Mouse (Mus musculus) midbrain, embryonic 11.5 days (tissue): ENCODE measurements around the gene Ppfibp2. TPM values are rescaled to one million over a fixed set of nuclear protein-coding genes. Genes with fewer than 3 reads are reported as not detected.

Experiments used
- ATAC-seq: fragments of 200-750 bp; cut with Nextera tagmentation; 2 replicates; pipeline ENCODE4 v1.8.0; 2017; ENCODE audit warnings: moderate TSS enrichment, moderate library complexity; ENCODE audit not compliant: low FRiP score
- DNase-seq: peaks from one replicate; pipeline ENCODE4 v3.0.0; 2015; ENCODE audit warnings: low spot score; ENCODE audit errors: missing footprints
- H3K27ac ChIP-seq: fragments of 300-500 bp; sonication (generic); 2 replicates; pipeline ENCODE4 v1.5.1; 2014; ENCODE audit warnings: low read depth, low read length
- H3K27me3 ChIP-seq: fragments of 300-500 bp; sonication (generic); 2 replicates; pipeline ENCODE4 v1.6.1; 2014; ENCODE audit warnings: mild to moderate bottlenecking, low read length, moderate library complexity, mixed read lengths; ENCODE audit not compliant: control insufficient read depth, insufficient read depth
- H3K36me3 ChIP-seq: fragments of 300-500 bp; sonication (generic); 2 replicates; pipeline ENCODE4 v1.6.1; 2014; ENCODE audit warnings: mild to moderate bottlenecking, low read length, moderate library complexity, mixed read lengths; ENCODE audit not compliant: control insufficient read depth, insufficient read depth
- H3K4me1 ChIP-seq: fragments of 300-500 bp; sonication (generic); 2 replicates; pipeline ENCODE4 v1.6.1; 2014; ENCODE audit warnings: low read length; ENCODE audit not compliant: control insufficient read depth, insufficient read depth
- H3K4me2 ChIP-seq: fragments of 300-500 bp; sonication (generic); 2 replicates; pipeline ENCODE4 v1.6.1; 2014; ENCODE audit warnings: mild to moderate bottlenecking, moderate library complexity
- H3K4me3 ChIP-seq: fragments of 300-500 bp; sonication (generic); 2 replicates; pipeline ENCODE4 v1.5.1; 2014; ENCODE audit warnings: low read depth, low read length
- H3K9ac ChIP-seq: fragments of 300-500 bp; sonication (generic); 2 replicates; pipeline ENCODE4 v1.6.1; 2014; ENCODE audit warnings: low read length
- H3K9me3 ChIP-seq: fragments of 300-500 bp; sonication (generic); 2 replicates; pipeline ENCODE4 v1.6.1; 2016; ENCODE audit warnings: low read length; ENCODE audit not compliant: control insufficient read depth
- WGBS: fragments of 180-500 bp; shearing (Covaris S2); extraction: QIAGEN DNeasy Blood & Tissue Kit; methylation state at CpG from one replicate; pipeline ENCODE4 v1.1.7; 2014; 5-methylcytosine and 5-hydroxymethylcytosine counted together
- polyA plus RNA-seq: library from polyadenylated mRNA; unstranded; fragments of >200 nt; fragmentation: Nextera tagmentation; extraction: Ambion mirVana; gene quantifications from 2 replicates; pipeline ENCODE4 v1.2.1, GENCODE M21; 2014

The Ppfibp2 gene
- polyA plus RNA-seq, 1 experiment from 2014 or later = 2.9 TPM

- Histone ChIP-seq H3K27me3 (no peaks in the 10 kb centered on the region), H3K9me3 (no peaks in the 10 kb centered on the region), H3K4me2 (no peak overlapping the region), H3K27ac (no peak overlapping the region), H3K4me3 (no peak overlapping the region), H3K9ac (no peak overlapping the region), H3K36me3 (no peaks in the 10 kb centered on the region), H3K4me1 (no peaks in the 10 kb centered on the region)
- ATAC-seq = no peak
- 85% methylated on average over 4 of the region's 4 CpGs for WGBS
- no peak for DNase-seq
Observed at GRCm38 (mm10) chr7:107683162-107683561, 88.2 kb downstream of the Ppfibp2 start.

- Histone ChIP-seq H3K4me2 (no peak overlapping the region), H3K36me3 (no peaks in the 10 kb centered on the region), H3K4me1 (no peaks in the 10 kb centered on the region), H3K4me3 (no peak overlapping the region), H3K9ac (no peak overlapping the region), H3K9me3 (no peaks in the 10 kb centered on the region), H3K27ac (no peak overlapping the region), H3K27me3 (no peaks in the 10 kb centered on the region)
- DNase-seq (no peak), ATAC-seq (no peak)
- 89% methylated on average over 3 of the region's 3 CpGs for WGBS
Observed at GRCm38 (mm10) chr7:107683622-107684021, 88.6 kb downstream of the Ppfibp2 start.

GRCm38 (mm10) chr7:107685238-107685954 lies 90.4 kb downstream of the Ppfibp2 start:
- DNase-seq (no peak), ATAC-seq (no peak)
- Histone ChIP-seq H3K9ac (no peak overlapping the region), H3K9me3 (no peaks in the 10 kb centered on the region), H3K4me1 (no peaks in the 10 kb centered on the region), H3K36me3 (no peaks in the 10 kb centered on the region), H3K27ac (no peak overlapping the region), H3K4me3 (no peak overlapping the region), H3K4me2 (no peak overlapping the region), H3K27me3 (no peaks in the 10 kb centered on the region)
- WGBS = 84% methylated on average over 8 of the region's 8 CpGs

GRCm38 (mm10) chr7:107685955-107686285 lies 90.9 kb downstream of the Ppfibp2 start:
- H3K4me3 ChIP-seq = no peak overlapping the region
- H3K27ac ChIP-seq = no peak overlapping the region
- ATAC-seq = no peak
- no peak overlapping the region for H3K9ac ChIP-seq
- H3K9me3 ChIP-seq = no peaks in the 10 kb centered on the region
- H3K27me3 ChIP-seq = no peaks in the 10 kb centered on the region
- DNase-seq = no peak
- H3K4me2 ChIP-seq = no peak overlapping the region
- no peaks in the 10 kb centered on the region for H3K36me3 ChIP-seq
- WGBS = 92% methylated on average over 7 of the region's 7 CpGs
- no peaks in the 10 kb centered on the region for H3K4me1 ChIP-seq

GRCm38 (mm10) chr7:107687412-107687811 lies 92.4 kb downstream of the Ppfibp2 start:
- no peaks in the 10 kb centered on the region for H3K36me3 ChIP-seq
- H3K9ac ChIP-seq = no peak overlapping the region
- H3K27me3 ChIP-seq = no peaks in the 10 kb centered on the region
- ATAC-seq (no peak), DNase-seq (no peak)
- no peaks in the 10 kb centered on the region for H3K4me1 ChIP-seq
- H3K4me3 ChIP-seq = no peak overlapping the region
- no peaks in the 10 kb centered on the region for H3K9me3 ChIP-seq
- H3K4me2 ChIP-seq = no peak overlapping the region
- WGBS = 60% methylated on average over 3 of the region's 3 CpGs
- H3K27ac ChIP-seq = no peak overlapping the region

GRCm38 (mm10) chr7:107688040-107688439 lies 93.0 kb downstream of the Ppfibp2 start:
- Histone ChIP-seq H3K9ac (no peak overlapping the region), H3K4me1 (no peaks in the 10 kb centered on the region), H3K4me2 (no peak overlapping the region), H3K27me3 (no peaks in the 10 kb centered on the region), H3K36me3 (no peaks in the 10 kb centered on the region), H3K27ac (no peak overlapping the region), H3K9me3 (no peaks in the 10 kb centered on the region), H3K4me3 (no peak overlapping the region)
- DNase-seq = no peak
- WGBS = 92% methylated on average over 4 of the region's 4 CpGs
- ATAC-seq = no peak

- no peaks in the 10 kb centered on the region for H3K36me3 ChIP-seq
- no peaks in the 10 kb centered on the region for H3K4me1 ChIP-seq
- no peak overlapping the region for H3K9ac ChIP-seq
- 49% methylated on average over 17 of the region's 17 CpGs for WGBS
- no peak overlapping the region for H3K4me3 ChIP-seq
- no peaks in the 10 kb centered on the region for H3K9me3 ChIP-seq
- H3K27me3 ChIP-seq = no peaks in the 10 kb centered on the region
- DNase-seq (peak; percentile 84), ATAC-seq (no peak)
- H3K27ac ChIP-seq = no peak overlapping the region
- no peak overlapping the region for H3K4me2 ChIP-seq
Observed at GRCm38 (mm10) chr7:107690426-107691221, 95.6 kb downstream of the Ppfibp2 start.

- no peak for DNase-seq
- Histone ChIP-seq H3K27ac (no peak overlapping the region), H3K36me3 (no peaks in the 10 kb centered on the region), H3K4me3 (no peak overlapping the region), H3K9me3 (no peaks in the 10 kb centered on the region), H3K4me1 (no peaks in the 10 kb centered on the region), H3K27me3 (no peaks in the 10 kb centered on the region), H3K4me2 (no peak overlapping the region), H3K9ac (no peak overlapping the region)
- WGBS = 54% methylated on average over 6 of the region's 6 CpGs
- no peak for ATAC-seq
Observed at GRCm38 (mm10) chr7:107691493-107691892, 96.5 kb downstream of the Ppfibp2 start.

- Histone ChIP-seq H3K27me3 (no peaks in the 10 kb centered on the region), H3K27ac (no peak overlapping the region), H3K4me3 (no peak overlapping the region), H3K4me1 (no peaks in the 10 kb centered on the region), H3K36me3 (no peaks in the 10 kb centered on the region), H3K4me2 (no peak overlapping the region), H3K9me3 (no peaks in the 10 kb centered on the region), H3K9ac (no peak overlapping the region)
- 65% methylated on average over 10 of the region's 10 CpGs for WGBS
- peak; percentile 84 for DNase-seq
- ATAC-seq = peak; percentile 28; the same call in 1 of the 2 replicates
Observed at GRCm38 (mm10) chr7:107694254-107694947, 99.4 kb downstream of the Ppfibp2 start.
